Mouse (Mus musculus): Measurements from ENCODE around the gene Erc2.

DNA sequence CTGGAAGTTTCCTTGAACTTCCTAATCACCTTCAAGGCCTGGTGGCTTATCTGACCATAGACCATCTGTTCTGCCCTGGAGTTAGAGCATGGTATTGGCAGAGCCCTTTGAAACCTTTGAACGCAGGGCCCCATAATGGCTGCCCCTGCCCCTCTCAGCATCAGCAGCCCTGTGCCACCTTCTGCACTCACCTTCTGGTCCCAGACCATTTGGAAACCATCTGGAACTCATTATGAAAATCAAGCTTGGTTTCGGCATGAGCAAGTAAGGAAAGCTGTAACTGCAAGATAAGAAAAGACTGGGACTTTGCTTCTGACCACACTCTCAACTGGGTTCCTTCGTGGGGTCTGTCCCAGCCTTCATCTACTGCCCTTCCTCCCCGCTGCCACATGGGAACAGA is 796.3 kb downstream of the Erc2 start:
- no peak for TF ChIP-seq POLR2A (IDR thresholded peaks at IDR 0.05; ENCODE audit: low read depth, low read length)
- TF ChIP-seq CTCF (IDR thresholded peaks at IDR 0.05; ENCODE audit: extremely low read depth, insufficient read length, insufficient replicate concordance, low read depth, low read length): no peak
